Mouse (Mus musculus) kidney, adult 11 months (tissue): ENCODE data around the gene 4930519P11Rik.

Source experiments
- DNase-seq: peaks from one replicate; pipeline ENCODE4 v3.0.0; 2022

The 4930519P11Rik gene

GRCm38 (mm10) chr2:154613118-154614115 is at the start of gene 4930519P11Rik, which contains the start of gene Zfp341:
4930519P11Rik (minus strand) TSS chr2:154613437.
Zfp341 (plus strand) TSS chr2:154613297.
- peak; percentile 89 for DNase-seq

- DNase-seq: no peak
Observed at GRCm38 (mm10) chr2:154659531-154660074, 46.4 kb upstream of the 4930519P11Rik start.

- DNase-seq: no peak
Observed at GRCm38 (mm10) chr2:154659070-154659469, 45.8 kb upstream of the 4930519P11Rik start.

GRCm38 (mm10) chr2:154657486-154658237 is 44.4 kb upstream of the 4930519P11Rik start:
- DNase-seq: no peak

- peak; percentile 98 for DNase-seq
Observed at GRCm38 (mm10) chr2:154656710-154657485, 43.7 kb upstream of the 4930519P11Rik start.

- DNase-seq: no peak
Observed at GRCm38 (mm10) chr2:154655878-154656414, 42.7 kb upstream of the 4930519P11Rik start.

GRCm38 (mm10) chr2:154654976-154655375 is 41.7 kb upstream of the 4930519P11Rik start:
- DNase-seq: no peak

GRCm38 (mm10) chr2:154651363-154651762 is 38.1 kb upstream of the 4930519P11Rik start, which contains the start of gene Chmp4b:
Chmp4b (plus strand) TSS chr2:154651705.
- DNase-seq: peak; percentile 78

GRCm38 (mm10) chr2:154650404-154650803 is 37.2 kb upstream of the 4930519P11Rik start:
- no peak for DNase-seq

- peak; percentile 48 for DNase-seq
Observed at GRCm38 (mm10) chr2:154648086-154648485, 34.8 kb upstream of the 4930519P11Rik start.

GRCm38 (mm10) chr2:154646634-154647033 is 33.4 kb upstream of the 4930519P11Rik start:
- DNase-seq: no peak

GRCm38 (mm10) chr2:154642712-154643385 is 29.6 kb upstream of the 4930519P11Rik start:
- DNase-seq: no peak

- DNase-seq: no peak
Observed at GRCm38 (mm10) chr2:154642005-154642459, 28.8 kb upstream of the 4930519P11Rik start.

GRCm38 (mm10) chr2:154641176-154641575 is 27.9 kb upstream of the 4930519P11Rik start:
- no peak for DNase-seq

GRCm38 (mm10) chr2:154639115-154639514 is 25.9 kb upstream of the 4930519P11Rik start:
- DNase-seq: no peak

GRCm38 (mm10) chr2:154638521-154638920 is 25.3 kb upstream of the 4930519P11Rik start:
- DNase-seq: no peak

- DNase-seq: no peak
Observed at GRCm38 (mm10) chr2:154635826-154636225, 22.6 kb upstream of the 4930519P11Rik start.

- DNase-seq: no peak
Observed at GRCm38 (mm10) chr2:154633876-154634644, 20.8 kb upstream of the 4930519P11Rik start.

GRCm38 (mm10) chr2:154633039-154633742 is 20.0 kb upstream of the 4930519P11Rik start:
- DNase-seq: no peak
